Mouse (Mus musculus) embryonic facial prominence, embryonic 15.5 days (tissue): ENCODE measurements around the gene Gsdmc4. TPM values are rescaled to one million over a fixed set of nuclear protein-coding genes. Genes with fewer than 3 reads are reported as not detected.
"Not testable (repeated sequence)": the region's sequence is repeated elsewhere in the genome, so short reads cannot be mapped to it uniquely, and the experiment has no call there.

ENCODE experiments used
- ATAC-seq: fragments of 200-750 bp; cut with Nextera tagmentation; 2 replicates; pipeline ENCODE4 v1.8.0; 2017; ENCODE audit warnings: low read depth, moderate TSS enrichment; ENCODE audit not compliant: insufficient number of reproducible peaks, low FRiP score, low TSS enrichment
- H3K27ac ChIP-seq: fragments of 300-500 bp; sonication (generic); replicated peaks from 2 replicates; pipeline ENCODE4 v1.5.1; 2015; ENCODE audit warnings: mild to moderate bottlenecking, inconsistent platforms
- H3K27me3 ChIP-seq: fragments of 300-500 bp; sonication (generic); 2 replicates; pipeline ENCODE4 v1.6.1; 2015; ENCODE audit warnings: inconsistent platforms
- H3K36me3 ChIP-seq: fragments of 300-500 bp; sonication (generic); 2 replicates; pipeline ENCODE4 v1.6.1; 2015; ENCODE audit warnings: mild to moderate bottlenecking, inconsistent platforms
- H3K4me1 ChIP-seq: fragments of 300-500 bp; sonication (generic); 2 replicates; pipeline ENCODE4 v1.6.1; 2015; ENCODE audit warnings: inconsistent platforms
- H3K4me2 ChIP-seq: fragments of 300-500 bp; sonication (generic); replicated peaks from 2 replicates; pipeline ENCODE4 v1.6.1; 2015; ENCODE audit warnings: mild to moderate bottlenecking, inconsistent platforms
- H3K4me3 ChIP-seq: fragments of 300-500 bp; sonication (generic); replicated peaks from 2 replicates; pipeline ENCODE4 v1.5.1; 2015; ENCODE audit warnings: mild to moderate bottlenecking, inconsistent platforms
- H3K9ac ChIP-seq: fragments of 300-500 bp; sonication (generic); 2 replicates; pipeline ENCODE4 v1.6.1; 2015; ENCODE audit warnings: inconsistent platforms
- H3K9me3 ChIP-seq: fragments of 300-500 bp; sonication (generic); replicated peaks from 2 replicates; pipeline ENCODE4 v1.6.1; 2016; ENCODE audit warnings: inconsistent platforms
- WGBS: fragments of 180-500 bp; shearing (Covaris S2); methylation state at CpG from one replicate; pipeline ENCODE4 v1.1.7; 2015; 5-methylcytosine and 5-hydroxymethylcytosine counted together
- polyA plus RNA-seq: library from polyadenylated mRNA; unstranded; fragments of >200 nt; fragmentation: Nextera tagmentation; extraction: Ambion mirVana; gene quantifications from 2 replicates; pipeline ENCODE4 v1.2.1, GENCODE M21; 2015

Gsdmc4 gene
- polyA plus RNA-seq, 1 experiment from 2014 or later: not detected

- H3K9ac ChIP-seq, H3K4me2 ChIP-seq, ATAC-seq, H3K27ac ChIP-seq, H3K36me3 ChIP-seq, H3K27me3 ChIP-seq, H3K4me3 ChIP-seq, H3K9me3 ChIP-seq, H3K4me1 ChIP-seq: not testable (repeated sequence)
- 80% methylated on average over 4 of the region's 4 CpGs for WGBS
Observed at GRCm38 (mm10) chr15:63916584-63916983, 4.5 kb upstream of the Gsdmc4 start.

GRCm38 (mm10) chr15:63909896-63910295 is 2.2 kb downstream of the Gsdmc4 start:
- H3K4me3 ChIP-seq, H3K4me2 ChIP-seq, H3K9ac ChIP-seq, H3K9me3 ChIP-seq, H3K4me1 ChIP-seq, H3K27ac ChIP-seq, H3K27me3 ChIP-seq, H3K36me3 ChIP-seq, ATAC-seq: not testable (repeated sequence)

- H3K36me3 ChIP-seq, H3K27me3 ChIP-seq, H3K27ac ChIP-seq, ATAC-seq, H3K4me1 ChIP-seq, H3K4me2 ChIP-seq, H3K9ac ChIP-seq, H3K4me3 ChIP-seq, H3K9me3 ChIP-seq: not testable (repeated sequence)
- 32% methylated on average over 9 of the region's 9 CpGs for WGBS
Observed at GRCm38 (mm10) chr15:63895560-63896353, 16.3 kb downstream of the Gsdmc4 start.

- not testable (repeated sequence) for H3K4me1 ChIP-seq, H3K27me3 ChIP-seq, H3K36me3 ChIP-seq, H3K9me3 ChIP-seq, ATAC-seq, H3K4me3 ChIP-seq, H3K27ac ChIP-seq, H3K9ac ChIP-seq, H3K4me2 ChIP-seq
- WGBS: 66% methylated on average over 5 of the region's 5 CpGs
Observed at GRCm38 (mm10) chr15:63888440-63888839, 23.7 kb downstream of the Gsdmc4 start.

GRCm38 (mm10) chr15:63887949-63888348 is 24.1 kb downstream of the Gsdmc4 start:
- no CpG with 5 or more reads among the region's 5 CpGs for WGBS

GRCm38 (mm10) chr15:63878458-63878857 is 33.6 kb downstream of the Gsdmc4 start, which contains the start of gene Gsdmc3:
TSS of gene Gsdmc3 (minus strand) at chr15:63878558.
- not testable (repeated sequence) for H3K4me2 ChIP-seq, H3K27me3 ChIP-seq, H3K27ac ChIP-seq, ATAC-seq, H3K9ac ChIP-seq, H3K9me3 ChIP-seq, H3K4me3 ChIP-seq, H3K36me3 ChIP-seq, H3K4me1 ChIP-seq
- 78% methylated on average over 1 of the region's 3 CpGs for WGBS

More at GRCm38 (mm10) chr15:63887949-63888348, 24.1 kb downstream of the Gsdmc4 start:
- H3K9me3 ChIP-seq, H3K36me3 ChIP-seq, H3K4me3 ChIP-seq, H3K27ac ChIP-seq, H3K4me1 ChIP-seq, H3K27me3 ChIP-seq, H3K9ac ChIP-seq, ATAC-seq, H3K4me2 ChIP-seq: not testable (repeated sequence)

- H3K4me3 ChIP-seq, H3K9ac ChIP-seq, H3K4me2 ChIP-seq, H3K9me3 ChIP-seq, H3K36me3 ChIP-seq, H3K27me3 ChIP-seq, H3K4me1 ChIP-seq, ATAC-seq, H3K27ac ChIP-seq: not testable (repeated sequence)
Observed at GRCm38 (mm10) chr15:63876160-63876559, 35.9 kb downstream of the Gsdmc4 start.

- not testable (repeated sequence) for H3K36me3 ChIP-seq, ATAC-seq, H3K9ac ChIP-seq, H3K27ac ChIP-seq, H3K27me3 ChIP-seq, H3K9me3 ChIP-seq, H3K4me3 ChIP-seq, H3K4me2 ChIP-seq, H3K4me1 ChIP-seq
- WGBS: 44% methylated on average over 5 of the region's 5 CpGs
Observed at GRCm38 (mm10) chr15:63861965-63862364, 50.1 kb downstream of the Gsdmc4 start.

Other genes with a start within 250 kb of the Gsdmc4 start
- gene Gsdmc2, start 67.1 kb downstream of the Gsdmc4 start, polyA plus RNA-seq: 0.09 TPM in 1 of 2 replicates, not detected in the other
- 0.12 and 0.21 TPM in 2 replicates for gene Gsdmc3, start 33.7 kb downstream of the Gsdmc4 start, polyA plus RNA-seq
- gene Fam49b, start 148.2 kb upstream of the Gsdmc4 start, polyA plus RNA-seq: 46.4 and 46.6 TPM in 2 replicates